Mouse (Mus musculus) midbrain, embryonic 16.5 days (tissue): ENCODE data around the gene Fam241b. TPM values are rescaled to one million over a fixed set of nuclear protein-coding genes. Genes with fewer than 3 reads are reported as not detected.
"Not testable (repeated sequence)": the region's sequence is repeated elsewhere in the genome, so short reads cannot be mapped to it uniquely, and the experiment has no call there.

Experiments
- ATAC-seq: fragments of 200-750 bp; cut with Nextera tagmentation; 2 replicates; pipeline ENCODE4 v1.8.0; 2017; ENCODE audit warnings: moderate TSS enrichment
- H3K27ac ChIP-seq: fragments of 300-500 bp; sonication (generic); 2 replicates; pipeline ENCODE4 v1.5.1; 2014; ENCODE audit warnings: mild to moderate bottlenecking, low read length, mixed read lengths
- H3K27me3 ChIP-seq: fragments of 300-500 bp; sonication (generic); 2 replicates; pipeline ENCODE4 v1.6.1; 2014; ENCODE audit warnings: low read depth, low read length, mixed read lengths; ENCODE audit not compliant: control insufficient read depth, insufficient read depth
- H3K36me3 ChIP-seq: fragments of 300-500 bp; sonication (generic); 2 replicates; pipeline ENCODE4 v1.6.1; 2014; ENCODE audit warnings: mild to moderate bottlenecking, low read length, moderate library complexity, mixed read lengths; ENCODE audit not compliant: control insufficient read depth, insufficient read depth
- H3K4me1 ChIP-seq: fragments of 300-500 bp; sonication (generic); 2 replicates; pipeline ENCODE4 v1.6.1; 2014; ENCODE audit warnings: mild to moderate bottlenecking, low read length, mixed read lengths; ENCODE audit not compliant: control insufficient read depth, insufficient read depth
- H3K4me2 ChIP-seq: fragments of 300-500 bp; sonication (generic); 2 replicates; pipeline ENCODE4 v1.6.1; 2014; ENCODE audit warnings: mild to moderate bottlenecking, low read length, mixed read lengths
- H3K4me3 ChIP-seq: fragments of 300-500 bp; sonication (generic); 2 replicates; pipeline ENCODE4 v1.5.1; 2014; ENCODE audit warnings: low read depth, mild to moderate bottlenecking, low read length, moderate library complexity, mixed read lengths
- H3K9ac ChIP-seq: fragments of 300-500 bp; sonication (generic); 2 replicates; pipeline ENCODE4 v1.6.1; 2014; ENCODE audit warnings: low read depth, low read length, mixed read lengths
- H3K9me3 ChIP-seq: fragments of 300-500 bp; sonication (generic); replicated peaks from 2 replicates; pipeline ENCODE4 v1.6.1; 2014; ENCODE audit warnings: mild to moderate bottlenecking, low read length, mixed read lengths; ENCODE audit not compliant: control insufficient read depth, poor library complexity, severe bottlenecking
- WGBS: fragments of 180-500 bp; shearing (Covaris S2); extraction: QIAGEN DNeasy Blood & Tissue Kit; methylation state at CpG from one replicate; pipeline ENCODE4 v1.1.7; 2014; 5-methylcytosine and 5-hydroxymethylcytosine counted together
- polyA plus RNA-seq: library from polyadenylated mRNA; unstranded; fragments of >200 nt; fragmentation: Nextera tagmentation; extraction: Ambion mirVana; gene quantifications from 2 replicates; pipeline ENCODE4 v1.2.1, GENCODE M21; 2015

Fam241b gene
- polyA plus RNA-seq, 1 experiment from 2014 or later = 236 TPM

GRCm38 (mm10) chr10:62089486-62089885 is 54.2 kb downstream of the Fam241b start:
- no peaks in the 10 kb centered on the region for H3K4me1 ChIP-seq
- no peak overlapping the region for H3K4me2 ChIP-seq
- no peaks in the 10 kb centered on the region for H3K27me3 ChIP-seq
- H3K27ac ChIP-seq = no peak overlapping the region
- no peaks in the 10 kb centered on the region for H3K36me3 ChIP-seq
- no peaks in the 10 kb centered on the region for H3K9me3 ChIP-seq
- ATAC-seq = no peak
- H3K4me3 ChIP-seq = no peak overlapping the region
- H3K9ac ChIP-seq = no peak overlapping the region

- ATAC-seq = no peak
- no peak overlapping the region for H3K27ac ChIP-seq
- 73% methylated on average over 7 of the region's 7 CpGs for WGBS
- no peaks in the 10 kb centered on the region for H3K4me1 ChIP-seq
- no peak overlapping the region for H3K9ac ChIP-seq
- H3K36me3 ChIP-seq = no peaks in the 10 kb centered on the region
- no peak overlapping the region for H3K4me2 ChIP-seq
- no peaks in the 10 kb centered on the region for H3K27me3 ChIP-seq
- H3K4me3 ChIP-seq = no peak overlapping the region
- no peaks in the 10 kb centered on the region for H3K9me3 ChIP-seq
Measured at GRCm38 (mm10) chr10:62089071-62089470, 54.6 kb downstream of the Fam241b start.

- H3K4me2 ChIP-seq = no peak overlapping the region
- no peaks in the 10 kb centered on the region for H3K9me3 ChIP-seq
- 88% methylated on average over 5 of the region's 5 CpGs for WGBS
- H3K36me3 ChIP-seq = no peaks in the 10 kb centered on the region
- no peak overlapping the region for H3K9ac ChIP-seq
- H3K27me3 ChIP-seq = no peaks in the 10 kb centered on the region
- no peaks in the 10 kb centered on the region for H3K4me1 ChIP-seq
- ATAC-seq = no peak
- no peak overlapping the region for H3K27ac ChIP-seq
- no peak overlapping the region for H3K4me3 ChIP-seq
Measured at GRCm38 (mm10) chr10:62088411-62088810, 55.3 kb downstream of the Fam241b start.

- ATAC-seq = no peak
- Histone ChIP-seq H3K27me3 (no peaks in the 10 kb centered on the region), H3K4me3 (no peak overlapping the region), H3K4me2 (no peak overlapping the region), H3K4me1 (no peaks in the 10 kb centered on the region), H3K9me3 (no peaks in the 10 kb centered on the region), H3K9ac (no peak overlapping the region), H3K27ac (no peak overlapping the region), H3K36me3 (no peaks in the 10 kb centered on the region)
- WGBS = 93% methylated on average over 5 of the region's 5 CpGs
Measured at GRCm38 (mm10) chr10:62086826-62087225, 56.9 kb downstream of the Fam241b start.

DNA sequence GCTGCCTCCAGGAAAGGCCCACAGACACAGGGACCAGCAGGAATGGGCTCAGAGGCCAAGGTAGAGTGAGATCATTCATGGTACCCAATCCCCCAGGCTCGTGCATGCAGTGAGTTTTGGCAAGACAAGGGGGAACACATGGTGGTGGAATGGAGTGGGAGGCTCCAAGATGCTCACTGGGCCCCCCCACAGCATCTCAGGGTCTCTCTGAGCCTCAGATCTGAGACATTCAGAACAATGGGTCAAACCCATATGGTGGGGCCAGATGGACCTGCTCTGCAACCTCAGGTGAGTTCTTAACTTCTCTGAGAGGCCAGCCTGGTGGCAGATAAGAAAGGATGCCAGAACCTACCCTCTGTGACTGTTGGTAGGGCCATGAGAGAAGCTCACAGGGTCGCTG is 57.7 kb downstream of the Fam241b start:
- ATAC-seq = no peak
- H3K9ac ChIP-seq = no peak overlapping the region
- WGBS = 77% methylated on average over 2 of the region's 2 CpGs

GRCm38 (mm10) chr10:62076248-62077134 is 67.2 kb downstream of the Fam241b start:
- no peak overlapping the region for H3K27ac ChIP-seq
- H3K4me2 ChIP-seq = no peak overlapping the region
- H3K4me1 ChIP-seq = no peaks in the 10 kb centered on the region
- WGBS = 76% methylated on average over 11 of the region's 11 CpGs
- no peaks in the 10 kb centered on the region for H3K36me3 ChIP-seq
- 0 out of 2 replicates have a peak, but pooled peaks cover 2% of the 10 kb centered on the region for H3K9me3 ChIP-seq
- H3K27me3 ChIP-seq = no peaks in the 10 kb centered on the region
- no peak for ATAC-seq
- H3K4me3 ChIP-seq = no peak overlapping the region
- no peak overlapping the region for H3K9ac ChIP-seq

More for the DNA sequence above, 57.7 kb downstream of the Fam241b start:
- H3K4me1 ChIP-seq = no peaks in the 10 kb centered on the region
- H3K9me3 ChIP-seq = no peaks in the 10 kb centered on the region
- H3K4me3 ChIP-seq = no peak overlapping the region
- no peaks in the 10 kb centered on the region for H3K27me3 ChIP-seq
- H3K4me2 ChIP-seq = no peak overlapping the region
- H3K36me3 ChIP-seq = no peaks in the 10 kb centered on the region
- no peak overlapping the region for H3K27ac ChIP-seq

DNA sequence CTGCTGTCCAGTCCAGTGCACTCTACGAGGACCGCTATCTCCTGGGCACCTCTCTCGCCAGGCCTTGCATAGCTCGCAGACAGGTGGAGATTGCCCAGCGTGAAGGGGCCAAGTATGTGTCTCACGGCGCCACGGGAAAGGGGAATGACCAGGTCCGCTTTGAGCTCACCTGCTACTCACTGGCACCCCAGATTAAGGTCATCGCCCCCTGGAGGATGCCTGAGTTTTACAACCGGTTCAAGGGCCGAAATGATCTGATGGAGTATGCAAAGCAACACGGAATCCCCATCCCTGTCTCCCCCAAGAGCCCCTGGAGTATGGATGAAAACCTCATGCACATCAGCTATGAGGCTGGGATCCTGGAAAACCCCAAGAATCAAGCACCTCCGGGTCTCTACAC is 72.4 kb downstream of the Fam241b start:
- H3K27me3 ChIP-seq, H3K4me1 ChIP-seq, H3K27ac ChIP-seq, H3K9me3 ChIP-seq, ATAC-seq, H3K36me3 ChIP-seq, H3K4me3 ChIP-seq, H3K9ac ChIP-seq, H3K4me2 ChIP-seq: not testable (repeated sequence)
- 81% methylated on average over 11 of the region's 14 CpGs for WGBS

DNA sequence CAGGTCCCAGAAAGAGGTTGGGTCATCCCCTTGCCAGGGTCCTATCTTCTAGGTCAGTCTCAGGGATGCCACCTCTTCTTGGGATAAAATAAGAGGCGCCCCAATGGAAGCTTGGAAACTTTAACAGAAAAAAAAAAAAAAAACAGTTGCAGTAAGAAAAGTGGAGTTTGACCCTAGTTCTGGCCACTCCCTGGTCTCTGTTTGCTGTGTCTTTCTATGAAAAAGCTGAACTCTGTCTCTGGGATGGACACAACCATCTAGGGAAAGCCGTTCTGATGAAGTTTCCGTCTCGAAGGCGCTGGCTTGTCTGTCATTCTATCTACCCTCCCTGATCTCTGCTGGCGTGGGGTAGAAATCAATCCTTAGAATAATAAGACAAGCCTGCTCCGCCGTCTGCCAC is 73.1 kb downstream of the Fam241b start:
- H3K4me1 ChIP-seq = no peaks in the 10 kb centered on the region
- H3K9me3 ChIP-seq = no peaks in the 10 kb centered on the region
- H3K9ac ChIP-seq = no peak overlapping the region
- no peak overlapping the region for H3K27ac ChIP-seq
- no peak for ATAC-seq
- H3K27me3 ChIP-seq = no peaks in the 10 kb centered on the region
- no peaks in the 10 kb centered on the region for H3K36me3 ChIP-seq
- WGBS = 87% methylated on average over 8 of the region's 8 CpGs
- no peak overlapping the region for H3K4me3 ChIP-seq
- H3K4me2 ChIP-seq = no peak overlapping the region

DNA sequence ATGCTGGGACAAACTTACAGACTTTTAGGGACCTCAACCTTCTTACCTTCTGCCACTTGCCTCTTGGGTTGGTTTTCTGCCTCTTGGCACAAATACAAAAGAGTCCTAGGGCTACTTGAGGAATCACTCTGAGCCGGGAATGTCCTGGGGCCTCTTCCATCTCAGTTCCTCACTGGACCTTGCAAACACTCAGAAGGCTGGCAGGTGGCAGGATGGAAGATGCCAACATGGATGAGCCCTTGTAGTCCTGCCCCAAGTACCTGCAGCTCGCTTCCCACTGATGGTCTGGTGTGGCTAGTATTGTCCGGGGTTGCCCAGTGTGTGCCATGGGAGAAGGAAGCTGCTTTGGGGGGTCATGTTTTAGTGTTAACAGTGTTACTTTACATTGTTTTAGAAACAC is 73.8 kb downstream of the Fam241b start:
- 93% methylated on average over 3 of the region's 3 CpGs for WGBS
- Histone ChIP-seq H3K4me1 (no peaks in the 10 kb centered on the region), H3K36me3 (no peaks in the 10 kb centered on the region), H3K27ac (no peak overlapping the region), H3K4me2 (no peak overlapping the region), H3K9me3 (no peaks in the 10 kb centered on the region), H3K4me3 (no peak overlapping the region), H3K9ac (no peak overlapping the region), H3K27me3 (no peaks in the 10 kb centered on the region)
- ATAC-seq = no peak
